Comparison of ENCODE assay signal across 8 mouse cellular contexts in genomic region chr11:98412273-98412796, GRCm38 (mm10). TPM values are rescaled to one million over a fixed set of nuclear protein-coding genes. Genes with fewer than 3 reads are reported as not detected.
DNase-seq lines count a peak whose midpoint lies in the region; ATAC-seq and TF ChIP-seq lines count a peak whose summit lies in the region.

Gene Erbb2, plus strand, starts transcription at chr11:98412470.

- H3K4me1 ChIP-seq in cortical plate, adult 2 months (ENCODE audit: control insufficient read depth, insufficient read depth, low read length), result no peaks in the 10 kb centered on the region
- peaks cover 14% of the 10 kb centered on the region; the same call in 1 of the 2 replicates for H3K4me1 ChIP-seq in intestine, postnatal 0 days (replicated peaks; ENCODE audit: control insufficient read depth, insufficient read depth, low read length)

- peak within 1 kb of the TSS; percentile 91 for H3K9ac ChIP-seq in intestine, postnatal 0 days (ENCODE audit: low read depth, low read length)

- no peak for TF ChIP-seq CTCF in cortical plate, adult 2 months (IDR thresholded peaks at IDR 0.05; ENCODE audit: extremely low read depth, insufficient read depth, low read length)
- TF ChIP-seq CTCF in intestine, postnatal 0 days (IDR thresholded peaks at IDR 0.05; ENCODE audit: low read depth), result peak; percentile 24

- WGBS in intestine, postnatal 0 days, result under 1% methylated on average over 41 of the region's 49 CpGs

- no peak within 1 kb of the TSS for H3K27ac ChIP-seq in cortical plate, adult 2 months (ENCODE audit: insufficient read depth, low read length)
- H3K27ac ChIP-seq in intestine, postnatal 0 days (ENCODE audit: low read depth, low read length), result peak within 1 kb of the TSS; percentile 93

- TF ChIP-seq POLR2A in cortical plate, adult 2 months (IDR thresholded peaks at IDR 0.05; ENCODE audit: extremely low read depth, insufficient read depth, low read length), result no peak

- H3K4me2 ChIP-seq in intestine, postnatal 0 days (replicated peaks; ENCODE audit: low read depth), result peak within 1 kb of the TSS; percentile 59

- no peaks in the 10 kb centered on the region for H3K27me3 ChIP-seq in intestine, postnatal 0 days (replicated peaks; ENCODE audit: control insufficient read depth, insufficient read depth, low read length)

- DNase-seq in adrenal gland, adult (ENCODE audit: inconsistent age in 2 of 2, low spot score in 1 of 2), result peak; percentile 61 to 82
- DNase-seq in adrenal gland, adult 8-10 months, result no peak
- peak; percentile 82 to 89 for DNase-seq in lung, adult 18-20 months
- peak; percentile 63 for DNase-seq in ovary, postnatal 14 days (ENCODE audit: low spot score)
- DNase-seq in right cerebral cortex, postnatal 36 days (ENCODE audit: low spot score in 2 of 2), result no peak

- peaks cover 6% of the 10 kb centered on the region; the same call in 1 of the 2 replicates for H3K36me3 ChIP-seq in intestine, postnatal 0 days (ENCODE audit: control insufficient read depth, insufficient read depth)

- H3K4me3 ChIP-seq in cortical plate, adult 2 months (ENCODE audit: insufficient read depth, low read length), result peak within 1 kb of the TSS; percentile 28
- H3K4me3 ChIP-seq in intestine, postnatal 0 days (ENCODE audit: low read depth, low read length), result peak within 1 kb of the TSS; percentile 76

- no peaks in the 10 kb centered on the region for H3K9me3 ChIP-seq in intestine, postnatal 0 days (ENCODE audit: control insufficient read depth)

- ATAC-seq in granulocyte monocyte progenitor cell, adult 5-6 weeks (replicated peaks; ENCODE audit: poor library complexity, severe bottlenecking), result peak; percentile 21
- ATAC-seq in intestine, postnatal 0 days, result peak; percentile 79

RNA-seq across cellular contexts. Expression of gene Erbb2, which starts in this region (rescaled TPM):
- 1 to 10 TPM; 4.4 to 6.6 (median 5.1) TPM for total RNA-seq in adrenal gland, adult 8-10 months (2022)
- 2.0 and 2.6 TPM in 2 replicates for polyA plus RNA-seq in cortical plate, adult 2 months (2012; rRNA removed)
- total RNA-seq in granulocyte monocyte progenitor cell, adult 5-6 weeks (2014; fragmentation: Nextera tagmentation), result not detected in 2 replicates
- not detected in 2 replicates for total RNA-seq in granulocyte monocyte progenitor cell, adult 5-6 weeks (2017)
- polyA plus RNA-seq in intestine, postnatal 0 days (2015; fragmentation: Nextera tagmentation; extraction: Ambion mirVana), result 19.4 and 20.7 TPM in 2 replicates

Comparison
In these comparisons a context has a peak if more than half of its experiments do, and no peak if none do; other contexts are left out.
1. RNA of gene Erbb2 (total RNA-seq): 4.4 to 6.6 TPM in adrenal gland, adult 8-10 months; not detected in granulocyte monocyte progenitor cell, adult 5-6 weeks; every median in the first group is over 4 times any median in the second.
2. DNase-seq: peak in adrenal gland, adult (2 of 2), lung, adult 18-20 months (2 of 2) and ovary, postnatal 14 days (single experiment); none in adrenal gland, adult 8-10 months (single experiment) and right cerebral cortex, postnatal 36 days (0 of 2).
3. Peak in ATAC-seq in granulocyte monocyte progenitor cell, adult 5-6 weeks; RNA of the gene not detected or under 1 TPM.